Mouse (Mus musculus) R1 (cell line): ENCODE results near the gene Mical2.

ENCODE experiments used
- DNase-seq: peaks from one replicate; pipeline ENCODE4 v3.0.0-alpha.2; 2018; ENCODE audit warnings: low read depth, low spot score

The Mical2 gene

GRCm38 (mm10) chr7:112316239-112316638, 90.6 kb downstream of the Mical2 start:
- DNase-seq, result no peak

- no peak for DNase-seq
Observed at GRCm38 (mm10) chr7:112317491-112317890, 91.8 kb downstream of the Mical2 start.

- no peak for DNase-seq
Observed at GRCm38 (mm10) chr7:112318306-112318705, 92.7 kb downstream of the Mical2 start.

GRCm38 (mm10) chr7:112319419-112319818, 93.8 kb downstream of the Mical2 start:
- DNase-seq, result no peak

GRCm38 (mm10) chr7:112320052-112320730, 94.5 kb downstream of the Mical2 start:
- DNase-seq, result no peak

GRCm38 (mm10) chr7:112321798-112322794, 96.4 kb downstream of the Mical2 start:
- DNase-seq, result no peak

GRCm38 (mm10) chr7:112324577-112324976, 98.9 kb downstream of the Mical2 start:
- DNase-seq, result no peak

GRCm38 (mm10) chr7:112326852-112327251, 101.2 kb downstream of the Mical2 start:
- DNase-seq, result no peak

- peak; percentile 51 for DNase-seq
Observed at GRCm38 (mm10) chr7:112328969-112329368, 103.3 kb downstream of the Mical2 start.

GRCm38 (mm10) chr7:112329496-112329895, 103.8 kb downstream of the Mical2 start:
- no peak for DNase-seq

- DNase-seq, result no peak
Observed at GRCm38 (mm10) chr7:112330935-112331334, 105.3 kb downstream of the Mical2 start.

- DNase-seq, result no peak
Observed at GRCm38 (mm10) chr7:112331804-112332203, 106.1 kb downstream of the Mical2 start.

GRCm38 (mm10) chr7:112332426-112332825, 106.8 kb downstream of the Mical2 start:
- no peak for DNase-seq

- no peak for DNase-seq
Observed at GRCm38 (mm10) chr7:112333404-112333803, 107.7 kb downstream of the Mical2 start.

GRCm38 (mm10) chr7:112336213-112336631, 110.6 kb downstream of the Mical2 start:
- DNase-seq, result no peak

- DNase-seq, result no peak
Observed at GRCm38 (mm10) chr7:112336769-112337168, 111.1 kb downstream of the Mical2 start.

- no peak for DNase-seq
Observed at GRCm38 (mm10) chr7:112337736-112338135, 112.1 kb downstream of the Mical2 start.

GRCm38 (mm10) chr7:112341052-112341451, 115.4 kb downstream of the Mical2 start:
- no peak for DNase-seq

GRCm38 (mm10) chr7:112345687-112346086, 120.0 kb downstream of the Mical2 start:
- DNase-seq, result no peak

GRCm38 (mm10) chr7:112351541-112351940, 125.9 kb downstream of the Mical2 start:
- DNase-seq, result no peak

GRCm38 (mm10) chr7:112352005-112352404, 126.3 kb downstream of the Mical2 start:
- DNase-seq, result no peak

- no peak for DNase-seq
Observed at GRCm38 (mm10) chr7:112353011-112353410, 127.4 kb downstream of the Mical2 start.

- DNase-seq, result peak; percentile 9
Observed at GRCm38 (mm10) chr7:112353939-112354338, 128.3 kb downstream of the Mical2 start.
